Mouse (Mus musculus): ENCODE results near the gene Adap1. TPM values are rescaled to one million over a fixed set of nuclear protein-coding genes. Genes with fewer than 3 reads are reported as not detected.
A peak's percentile ranks its signal among the peaks of the same experiment; 100 is the strongest.

The Adap1 gene
- polyA plus RNA-seq, 1 experiment from 2014 or later: 4.1 TPM

- Histone ChIP-seq H3K27ac (ENCODE audit: low read length) (no peak overlapping the region), H3K9ac (replicated peaks; ENCODE audit: low read depth) (no peak overlapping the region), H3K4me1 (ENCODE audit: insufficient read depth, low read depth, low read length) (no peaks in the 10 kb centered on the region), H3K27me3 (replicated peaks; ENCODE audit: insufficient read depth, low read length) (no peaks in the 10 kb centered on the region), H3K4me3 (ENCODE audit: low read depth, low read length) (no peak overlapping the region), H3K9me3 (ENCODE audit: low read length) (no peaks in the 10 kb centered on the region), H3K4me2 (replicated peaks; ENCODE audit: low read depth, low read length) (no peak overlapping the region), H3K36me3 (ENCODE audit: insufficient read depth, low read length) (no peaks in the 10 kb centered on the region)
- ATAC-seq (no peak), DNase-seq (ENCODE audit: low spot score) (no peak)
- TF ChIP-seq EP300 (IDR thresholded peaks at IDR 0.05): no peak
- TF ChIP-seq CTCF (IDR thresholded peaks at IDR 0.05): no peak
- 54% methylated on average over 8 of the region's 8 CpGs for WGBS
These were observed 48.1 kb downstream of the Adap1 start for GRCm38 (mm10) chr5:139277287-139277686.

- no peak for DNase-seq (ENCODE audit: low spot score)
- H3K9me3 ChIP-seq (ENCODE audit: low read length): no peaks in the 10 kb centered on the region
- H3K27ac ChIP-seq (ENCODE audit: low read length): peak overlapping the region; percentile 65; the same call in 1 of the 2 replicates
- TF ChIP-seq CTCF (IDR thresholded peaks at IDR 0.05) (no peak), EP300 (IDR thresholded peaks at IDR 0.05) (no peak)
- no peaks in the 10 kb centered on the region for H3K27me3 ChIP-seq (replicated peaks; ENCODE audit: insufficient read depth, low read length)
- no peak for ATAC-seq
- no peak overlapping the region for H3K4me2 ChIP-seq (replicated peaks; ENCODE audit: low read depth, low read length)
- peaks cover 3% of the 10 kb centered on the region; the same call in 1 of the 2 replicates for H3K4me1 ChIP-seq (ENCODE audit: insufficient read depth, low read depth, low read length)
- no peak overlapping the region for H3K4me3 ChIP-seq (ENCODE audit: low read depth, low read length)
- 52% methylated on average over 8 of the region's 8 CpGs for WGBS
- H3K36me3 ChIP-seq (ENCODE audit: insufficient read depth, low read length): peaks cover 11% of the 10 kb centered on the region; the same call in 1 of the 2 replicates
- H3K9ac ChIP-seq (replicated peaks; ENCODE audit: low read depth): no peak overlapping the region
These were observed 53.3 kb downstream of the Adap1 start for GRCm38 (mm10) chr5:139271994-139272554.

- no peak overlapping the region for H3K4me2 ChIP-seq (replicated peaks; ENCODE audit: low read depth, low read length)
- H3K36me3 ChIP-seq (ENCODE audit: insufficient read depth, low read length): peaks cover 22% of the 10 kb centered on the region
- H3K4me3 ChIP-seq (ENCODE audit: low read depth, low read length): no peak overlapping the region
- no peak overlapping the region for H3K9ac ChIP-seq (replicated peaks; ENCODE audit: low read depth)
- WGBS: 47% methylated on average over 16 of the region's 16 CpGs
- peak; percentile 84 for ATAC-seq
- peak; percentile 90 for DNase-seq (ENCODE audit: low spot score)
- peak overlapping the region; percentile 65 for H3K27ac ChIP-seq (ENCODE audit: low read length)
- no peaks in the 10 kb centered on the region for H3K27me3 ChIP-seq (replicated peaks; ENCODE audit: insufficient read depth, low read length)
- TF ChIP-seq CTCF (IDR thresholded peaks at IDR 0.05) (no peak; the same call in 1 of the 2 replicates), EP300 (IDR thresholded peaks at IDR 0.05) (peak; percentile 77)
- peaks cover 3% of the 10 kb centered on the region; the same call in 1 of the 2 replicates for H3K4me1 ChIP-seq (ENCODE audit: insufficient read depth, low read depth, low read length)
- no peaks in the 10 kb centered on the region for H3K9me3 ChIP-seq (ENCODE audit: low read length)
These were observed 54.5 kb downstream of the Adap1 start for GRCm38 (mm10) chr5:139270806-139271521.

- 80% methylated on average over 4 of the region's 4 CpGs for WGBS
- ATAC-seq (no peak), DNase-seq (ENCODE audit: low spot score) (no peak)
- H3K4me3 ChIP-seq (ENCODE audit: low read depth, low read length): no peak overlapping the region
- H3K4me2 ChIP-seq (replicated peaks; ENCODE audit: low read depth, low read length): no peak overlapping the region
- H3K36me3 ChIP-seq (ENCODE audit: insufficient read depth, low read length): peaks cover 50% of the 10 kb centered on the region
- TF ChIP-seq EP300 (IDR thresholded peaks at IDR 0.05) (no peak), CTCF (IDR thresholded peaks at IDR 0.05) (no peak)
- H3K9me3 ChIP-seq (ENCODE audit: low read length): no peaks in the 10 kb centered on the region
- H3K27ac ChIP-seq (ENCODE audit: low read length): no peak overlapping the region
- no peaks in the 10 kb centered on the region for H3K27me3 ChIP-seq (replicated peaks; ENCODE audit: insufficient read depth, low read length)
- H3K4me1 ChIP-seq (ENCODE audit: insufficient read depth, low read depth, low read length): peaks cover 3% of the 10 kb centered on the region; the same call in 1 of the 2 replicates
- H3K9ac ChIP-seq (replicated peaks; ENCODE audit: low read depth): no peak overlapping the region
These were observed 57.8 kb downstream of the Adap1 start for GRCm38 (mm10) chr5:139267661-139268060.

GRCm38 (mm10) chr5:139261403-139261802 lies 64.0 kb downstream of the Adap1 start:
- H3K4me1 ChIP-seq (ENCODE audit: insufficient read depth, low read depth, low read length): peaks cover 11% of the 10 kb centered on the region
- ATAC-seq (no peak), DNase-seq (ENCODE audit: low spot score) (no peak)
- no peaks in the 10 kb centered on the region for H3K9me3 ChIP-seq (ENCODE audit: low read length)
- H3K36me3 ChIP-seq (ENCODE audit: insufficient read depth, low read length): peaks cover 36% of the 10 kb centered on the region
- WGBS: 87% methylated on average over 4 of the region's 4 CpGs
- no peaks in the 10 kb centered on the region for H3K27me3 ChIP-seq (replicated peaks; ENCODE audit: insufficient read depth, low read length)
- H3K9ac ChIP-seq (replicated peaks; ENCODE audit: low read depth): no peak overlapping the region
- no peak overlapping the region for H3K4me2 ChIP-seq (replicated peaks; ENCODE audit: low read depth, low read length)
- no peak overlapping the region for H3K27ac ChIP-seq (ENCODE audit: low read length)
- TF ChIP-seq EP300 (IDR thresholded peaks at IDR 0.05) (no peak), CTCF (IDR thresholded peaks at IDR 0.05) (no peak)
- no peak overlapping the region for H3K4me3 ChIP-seq (ENCODE audit: low read depth, low read length)

GRCm38 (mm10) chr5:139259853-139260252 lies 65.6 kb downstream of the Adap1 start:
- DNase-seq (ENCODE audit: low spot score) (peak; percentile 84), ATAC-seq (peak; percentile 67)
- Histone ChIP-seq H3K36me3 (ENCODE audit: insufficient read depth, low read length) (peaks cover 25% of the 10 kb centered on the region), H3K4me3 (ENCODE audit: low read depth, low read length) (no peak overlapping the region), H3K4me1 (ENCODE audit: insufficient read depth, low read depth, low read length) (peaks cover 18% of the 10 kb centered on the region), H3K9me3 (ENCODE audit: low read length) (no peaks in the 10 kb centered on the region), H3K27ac (ENCODE audit: low read length) (peak overlapping the region; percentile 69), H3K4me2 (replicated peaks; ENCODE audit: low read depth, low read length) (no peak overlapping the region), H3K9ac (replicated peaks; ENCODE audit: low read depth) (no peak overlapping the region), H3K27me3 (replicated peaks; ENCODE audit: insufficient read depth, low read length) (no peaks in the 10 kb centered on the region)
- WGBS: 60% methylated on average over 5 of the region's 5 CpGs
- no peak for TF ChIP-seq CTCF (IDR thresholded peaks at IDR 0.05)
- TF ChIP-seq EP300 (IDR thresholded peaks at IDR 0.05): no peak
